Mouse (Mus musculus) midbrain, embryonic 10.5 days (tissue): ENCODE measurements around the gene Fam126a. TPM values are rescaled to one million over a fixed set of nuclear protein-coding genes. Genes with fewer than 3 reads are reported as not detected.
"Not testable (repeated sequence)": the region's sequence is repeated elsewhere in the genome, so short reads cannot be mapped to it uniquely, and the experiment has no call there.

Experiments used
- DNase-seq: peaks from one replicate; pipeline ENCODE4 v3.0.0-alpha.2; 2017; ENCODE audit warnings: low spot score
- H3K27ac ChIP-seq: fragments of 300-500 bp; sonication (generic); replicated peaks from 2 replicates; pipeline ENCODE4 v1.5.1; 2016; ENCODE audit warnings: mild to moderate bottlenecking
- H3K27me3 ChIP-seq: fragments of 300-500 bp; sonication (generic); 2 replicates; pipeline ENCODE4 v1.6.1; 2016; ENCODE audit warnings: low read depth, mild to moderate bottlenecking; ENCODE audit not compliant: poor library complexity, severe bottlenecking
- H3K36me3 ChIP-seq: fragments of 300-500 bp; sonication (generic); 2 replicates; pipeline ENCODE4 v1.6.1; 2016; ENCODE audit warnings: mild to moderate bottlenecking, moderate library complexity
- H3K4me1 ChIP-seq: fragments of 300-500 bp; sonication (generic); 2 replicates; pipeline ENCODE4 v1.6.1; 2016
- H3K4me3 ChIP-seq: fragments of 300-500 bp; sonication (generic); 2 replicates; pipeline ENCODE4 v1.5.1; 2016; ENCODE audit warnings: mild to moderate bottlenecking, moderate library complexity
- H3K9me3 ChIP-seq: fragments of 300-500 bp; sonication (generic); replicated peaks from 2 replicates; pipeline ENCODE4 v1.6.1; 2016; ENCODE audit warnings: mild to moderate bottlenecking
- WGBS: fragments of 180-500 bp; shearing (Covaris S2); methylation state at CpG from one replicate; pipeline ENCODE4 v1.1.7; 2016; 5-methylcytosine and 5-hydroxymethylcytosine counted together
- polyA plus RNA-seq: library from polyadenylated mRNA; unstranded; fragments of >200 nt; fragmentation: Nextera tagmentation; extraction: Ambion mirVana; gene quantifications from 2 replicates; pipeline ENCODE4 v1.2.1, GENCODE M21; 2016

The Fam126a gene
- polyA plus RNA-seq, 1 experiment from 2014 or later, result 24.6 TPM

- Histone ChIP-seq H3K4me3 (no peak overlapping the region), H3K9me3 (peaks cover 18% of the 10 kb centered on the region), H3K36me3 (no peaks in the 10 kb centered on the region), H3K27ac (no peak overlapping the region), H3K4me1 (no peaks in the 10 kb centered on the region), H3K27me3 (no peaks in the 10 kb centered on the region)
- no peak for DNase-seq
- WGBS, result 84% methylated on average over 4 of the region's 4 CpGs
Measured at GRCm38 (mm10) chr5:23908486-23909090, 121.9 kb downstream of the Fam126a start.

GRCm38 (mm10) chr5:23902221-23902620, 128.3 kb downstream of the Fam126a start:
- Histone ChIP-seq H3K4me3 (no peak overlapping the region), H3K36me3 (no peaks in the 10 kb centered on the region), H3K4me1 (no peaks in the 10 kb centered on the region), H3K27ac (no peak overlapping the region), H3K9me3 (no peaks in the 10 kb centered on the region), H3K27me3 (no peaks in the 10 kb centered on the region)
- WGBS, result 77% methylated on average over 2 of the region's 2 CpGs
- DNase-seq, result no peak

- WGBS, result 75% methylated on average over 4 of the region's 4 CpGs
- Histone ChIP-seq H3K27ac (no peak overlapping the region), H3K36me3 (no peaks in the 10 kb centered on the region), H3K4me3 (no peak overlapping the region), H3K4me1 (no peaks in the 10 kb centered on the region), H3K9me3 (no peaks in the 10 kb centered on the region), H3K27me3 (no peaks in the 10 kb centered on the region)
- DNase-seq, result no peak
Measured at GRCm38 (mm10) chr5:23900190-23900589, 130.3 kb downstream of the Fam126a start.

GRCm38 (mm10) chr5:23893864-23894771, 136.4 kb downstream of the Fam126a start:
- Histone ChIP-seq H3K9me3 (no peaks in the 10 kb centered on the region), H3K27ac (no peak overlapping the region), H3K36me3 (no peaks in the 10 kb centered on the region), H3K4me3 (no peak overlapping the region), H3K27me3 (no peaks in the 10 kb centered on the region), H3K4me1 (no peaks in the 10 kb centered on the region)
- no peak for DNase-seq
- 82% methylated on average over 11 of the region's 11 CpGs for WGBS

DNA sequence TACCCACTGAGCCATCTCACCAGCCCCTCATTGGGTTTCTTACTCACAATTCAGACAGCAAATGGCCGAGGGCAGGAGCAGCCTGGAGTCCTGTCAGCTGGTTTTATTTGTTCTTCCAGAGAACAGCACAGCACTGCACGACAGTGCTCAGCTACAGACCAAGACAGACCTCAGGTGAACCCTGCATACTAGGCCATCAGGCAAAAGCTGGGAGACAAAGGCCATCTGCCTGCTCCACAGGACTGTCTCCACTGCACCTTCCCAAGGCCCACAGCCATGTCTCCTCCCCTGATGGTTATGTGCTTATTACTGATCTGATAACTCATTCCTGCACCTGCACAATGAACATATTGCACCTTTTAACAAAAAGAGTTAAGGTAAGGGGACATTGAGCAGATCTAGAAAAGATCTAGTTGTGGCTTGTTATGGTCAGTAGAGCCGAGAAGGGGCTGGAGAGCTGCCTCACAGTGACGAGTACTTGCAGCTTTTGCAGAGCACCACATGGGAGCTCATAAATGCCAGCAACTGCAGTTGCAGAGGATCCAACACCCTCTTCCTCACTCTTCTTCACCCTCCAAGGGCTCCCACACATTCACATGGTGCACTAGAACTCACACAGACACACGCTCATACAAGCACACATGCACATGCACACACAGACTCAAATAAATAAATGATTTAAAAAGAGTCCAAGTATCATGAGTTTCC, 137.2 kb downstream of the Fam126a start:
- Histone ChIP-seq H3K36me3 (no peaks in the 10 kb centered on the region), H3K27ac (no peak overlapping the region), H3K27me3 (no peaks in the 10 kb centered on the region), H3K4me1 (no peaks in the 10 kb centered on the region), H3K4me3 (no peak overlapping the region), H3K9me3 (no peaks in the 10 kb centered on the region)
- WGBS, result 86% methylated on average over 5 of the region's 5 CpGs
- DNase-seq, result no peak

- peak; percentile 32 for DNase-seq
- H3K27me3 ChIP-seq, result no peaks in the 10 kb centered on the region
- 43% methylated on average over 10 of the region's 10 CpGs for WGBS
- H3K36me3 ChIP-seq, result no peaks in the 10 kb centered on the region
- no peak overlapping the region for H3K4me3 ChIP-seq
- H3K9me3 ChIP-seq, result no peaks in the 10 kb centered on the region
- no peaks in the 10 kb centered on the region for H3K4me1 ChIP-seq
- no peak overlapping the region for H3K27ac ChIP-seq
Measured at GRCm38 (mm10) chr5:23890734-23891133, 139.8 kb downstream of the Fam126a start.

DNA sequence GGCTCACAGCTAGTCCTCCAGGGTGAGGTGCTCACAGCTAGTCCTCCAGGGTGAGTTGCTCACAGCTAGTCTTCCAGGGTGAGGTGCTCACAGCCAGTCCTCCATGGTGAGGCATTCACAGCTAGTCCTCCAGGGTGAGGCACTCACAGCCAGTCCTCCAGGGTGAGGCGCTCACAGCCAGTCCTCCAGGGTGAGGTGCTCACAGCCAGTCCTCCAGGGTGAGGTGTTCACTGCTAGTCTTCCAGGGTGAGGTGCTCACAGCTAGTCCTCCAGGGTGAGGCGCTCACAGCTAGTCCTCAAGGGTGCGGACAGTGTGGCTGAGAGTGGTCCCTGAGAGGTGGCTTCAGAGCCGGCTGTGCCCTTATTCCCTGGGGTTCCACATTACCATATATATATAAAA, 141.0 kb downstream of the Fam126a start:
- 75% methylated on average over 4 of the region's 4 CpGs for WGBS
- Histone ChIP-seq H3K27ac (no peak overlapping the region), H3K36me3 (no peaks in the 10 kb centered on the region), H3K27me3 (no peaks in the 10 kb centered on the region), H3K9me3 (no peaks in the 10 kb centered on the region), H3K4me3 (no peak overlapping the region), H3K4me1 (no peaks in the 10 kb centered on the region)
- no peak for DNase-seq

DNA sequence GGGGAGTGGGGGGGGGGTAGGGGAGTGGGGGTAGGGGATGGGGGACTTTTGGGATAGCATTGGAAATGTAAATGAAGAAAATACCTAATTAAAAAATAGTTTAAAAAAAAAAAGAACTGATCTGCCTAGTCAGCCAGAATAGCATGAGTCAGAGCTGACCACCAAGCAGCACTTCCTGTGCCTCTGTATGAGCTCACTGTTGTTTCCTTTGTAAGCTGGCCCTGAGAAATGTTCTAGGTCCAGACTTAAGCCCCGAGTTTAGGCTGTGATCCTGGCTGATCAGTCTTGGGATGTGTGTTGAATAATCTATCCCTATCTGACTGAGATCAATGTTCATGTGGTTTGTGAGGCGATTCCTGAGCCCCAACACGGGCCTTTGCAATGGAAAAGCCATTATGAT, 143.4 kb downstream of the Fam126a start:
- no peak for DNase-seq
- no peak overlapping the region for H3K27ac ChIP-seq
- 79% methylated on average over 3 of the region's 3 CpGs for WGBS
- H3K9me3 ChIP-seq, result no peaks in the 10 kb centered on the region
- no peak overlapping the region for H3K4me3 ChIP-seq
- no peaks in the 10 kb centered on the region for H3K36me3 ChIP-seq
- H3K27me3 ChIP-seq, result no peaks in the 10 kb centered on the region
- H3K4me1 ChIP-seq, result no peaks in the 10 kb centered on the region

- Histone ChIP-seq H3K27me3 (no peaks in the 10 kb centered on the region), H3K4me1 (no peaks in the 10 kb centered on the region), H3K9me3 (no peaks in the 10 kb centered on the region), H3K4me3 (no peak overlapping the region), H3K36me3 (no peaks in the 10 kb centered on the region), H3K27ac (no peak overlapping the region)
- DNase-seq, result no peak
- WGBS, result 71% methylated on average over 5 of the region's 5 CpGs
Measured at GRCm38 (mm10) chr5:23874457-23874856, 156.0 kb downstream of the Fam126a start.

- 89% methylated on average over 6 of the region's 6 CpGs for WGBS
- H3K4me1 ChIP-seq, result no peaks in the 10 kb centered on the region
- no peak overlapping the region for H3K4me3 ChIP-seq
- H3K27me3 ChIP-seq, result no peaks in the 10 kb centered on the region
- H3K9me3 ChIP-seq, result no peaks in the 10 kb centered on the region
- H3K36me3 ChIP-seq, result no peaks in the 10 kb centered on the region
- DNase-seq, result no peak
- H3K27ac ChIP-seq, result no peak overlapping the region
Measured at GRCm38 (mm10) chr5:23872586-23872985, 157.9 kb downstream of the Fam126a start.

GRCm38 (mm10) chr5:23871323-23871722, 159.2 kb downstream of the Fam126a start:
- not testable (repeated sequence) for H3K36me3 ChIP-seq, H3K4me3 ChIP-seq, H3K27ac ChIP-seq, H3K27me3 ChIP-seq, DNase-seq, H3K4me1 ChIP-seq, H3K9me3 ChIP-seq
- 82% methylated on average over 2 of the region's 2 CpGs for WGBS

- Histone ChIP-seq H3K36me3 (peaks cover 7% of the 10 kb centered on the region), H3K27ac (no peak overlapping the region), H3K27me3 (no peaks in the 10 kb centered on the region), H3K4me1 (no peaks in the 10 kb centered on the region), H3K9me3 (no peaks in the 10 kb centered on the region), H3K4me3 (no peak overlapping the region)
- 88% methylated on average over 5 of the region's 5 CpGs for WGBS
- DNase-seq, result no peak
Measured at GRCm38 (mm10) chr5:23865941-23866340, 164.5 kb downstream of the Fam126a start.
